Comparison of ENCODE assay signal across 18 mouse cellular contexts in genomic region chr4:150213910-150214309, GRCm38 (mm10). TPM values are rescaled to one million over a fixed set of nuclear protein-coding genes. Genes with fewer than 3 reads are reported as not detected.
DNase-seq lines count a peak whose midpoint lies in the region; TF ChIP-seq lines count a peak whose summit lies in the region.
"Had no signal": no experiment of that assay in that cellular context is flagged by ENCODE, and none has a peak within 500 bp of the region (broad histone marks: within the 10 kb centered on the region; RNA-seq: fewer than 3 reads in every experiment).

No protein-coding gene starts in this region.

- DNase-seq in gastrocnemius, adult 2 months, result no peak
- no peak for DNase-seq in gastrocnemius, postnatal 25 days
- DNase-seq in lung, adult 2 months, result no peak
- no peak for DNase-seq in lung, postnatal 14 days
- DNase-seq in ES-CJ7 (ENCODE audit: low read depth, low spot score), result peak; percentile 58
- peak; percentile 44 for DNase-seq in induced T-regulatory cell, adult 2 months (ENCODE audit: low read depth)
- DNase-seq in left cerebral cortex, postnatal 25 days (ENCODE audit: low spot score in 2 of 2), result no peak
- DNase-seq in urinary bladder, postnatal 10 days (ENCODE audit: low spot score), result no peak
- DNase-seq: gastrocnemius, postnatal 36 days; right cerebral cortex, postnatal 25 days had no signal

- WGBS in lung, adult 2 months, result 40% methylated on average over 5 of the region's 5 CpGs

- no peak overlapping the region for H3K27ac ChIP-seq in gastrocnemius, adult 2 months
- H3K27ac ChIP-seq: heart, embryonic 15.5 days; midbrain, embryonic 15.5 days had no signal

- no peaks in the 10 kb centered on the region for H3K4me1 ChIP-seq in lung, adult 2 months (ENCODE audit: control insufficient read depth, insufficient read depth, low read length)

- TF ChIP-seq CTCF in gastrocnemius, adult 2 months (IDR thresholded peaks at IDR 0.05), result peak; percentile 55
- TF ChIP-seq CTCF in lung, adult 2 months (IDR thresholded peaks at IDR 0.05; ENCODE audit: insufficient read depth, low read length), result peak; percentile 41

- no peak for TF ChIP-seq POLR2A in lung, adult 2 months (IDR thresholded peaks at IDR 0.05; ENCODE audit: borderline replicate concordance, extremely low read depth, low read depth, low read length)

- H3K4me3 ChIP-seq in gastrocnemius, adult 2 months, result no peak overlapping the region
- no peak overlapping the region for H3K4me3 ChIP-seq in lung, adult 2 months (replicated peaks; ENCODE audit: extremely low read depth, low read depth, low read length)
- H3K4me3 ChIP-seq: heart, embryonic 15.5 days; midbrain, embryonic 15.5 days had no signal

- intact Hi-C loops in gastrocnemius, adult 2 months (cut with DNase I), result no loop called here
- intact Hi-C loops in left cerebral cortex, postnatal 25 days (cut with DNase I), result no loop called here

RNA-seq across cellular contexts. Expression of gene Car6, which starts 12.8 kb away (rescaled TPM):
- not detected for total RNA-seq in gastrocnemius, adult 2 months (2021)
- not detected for total RNA-seq in gastrocnemius, postnatal 25 days (2021)
- polyA plus RNA-seq in lung, adult 2 months (2012; rRNA removed), result 0.11 TPM in 1 of 2 replicates, not detected in the other
- total RNA-seq in left cerebral cortex, postnatal 25 days (2021), result not detected
- total RNA-seq: left cerebral cortex, postnatal 14 days; neutrophil, adult 5-6 weeks had no signal
- polyA plus RNA-seq: forebrain, embryonic 14.5 days; heart, embryonic 15.5 days; inflammation-experienced regulatory T-cells, adult 6 months; large intestine, adult 2 months; lung, embryonic 16.5 days; midbrain, embryonic 15.5 days had no signal

RNA-seq across cellular contexts. Expression of gene Eno1, which starts 22.6 kb away (rescaled TPM):
- total RNA-seq in gastrocnemius, adult 2 months (2021), result 10 to 100 TPM; 68.1 to 92.0 TPM
- 100 to 1,000 TPM; 112 to 141 TPM for total RNA-seq in gastrocnemius, postnatal 25 days (2021)
- polyA plus RNA-seq in lung, adult 2 months (2012; rRNA removed), result 90.4 and 220 TPM in 2 replicates
- 100 to 1,000 TPM; 424 to 432 TPM for total RNA-seq in left cerebral cortex, postnatal 25 days (2021)

Comparison
In these comparisons a context has a peak if more than half of its experiments do, and no peak if none do; other contexts are left out.
1. DNase-seq: peak in ES-CJ7 (single experiment) and induced T-regulatory cell, adult 2 months (single experiment); none in gastrocnemius, adult 2 months (single experiment), gastrocnemius, postnatal 25 days (single experiment), lung, adult 2 months (single experiment), lung, postnatal 14 days (single experiment), left cerebral cortex, postnatal 25 days (0 of 2) and urinary bladder, postnatal 10 days (single experiment).